Mouse (Mus musculus): ENCODE measurements around the gene Mon1b.

Mon1b gene

GRCm38 (mm10) chr8:113634670-113635591 lies at the start of gene Mon1b:
Gene Mon1b, plus strand, starts transcription at chr8:113635587.
- peak; percentile 95 for DNase-seq (ENCODE audit: low spot score)

- no peak for DNase-seq (ENCODE audit: low spot score)
Measured at GRCm38 (mm10) chr8:113598401-113598800, 37.0 kb upstream of the Mon1b start.

- peak; percentile 78 for DNase-seq (ENCODE audit: low spot score)
Measured at GRCm38 (mm10) chr8:113632634-113633033, 2.8 kb upstream of the Mon1b start.

GRCm38 (mm10) chr8:113634161-113634560 lies 1.2 kb upstream of the Mon1b start:
- DNase-seq (ENCODE audit: low spot score), result no peak

- DNase-seq (ENCODE audit: low spot score), result peak; percentile 90
Measured at GRCm38 (mm10) chr8:113635592-113636279, 349 bp downstream of the Mon1b start.

DNA sequence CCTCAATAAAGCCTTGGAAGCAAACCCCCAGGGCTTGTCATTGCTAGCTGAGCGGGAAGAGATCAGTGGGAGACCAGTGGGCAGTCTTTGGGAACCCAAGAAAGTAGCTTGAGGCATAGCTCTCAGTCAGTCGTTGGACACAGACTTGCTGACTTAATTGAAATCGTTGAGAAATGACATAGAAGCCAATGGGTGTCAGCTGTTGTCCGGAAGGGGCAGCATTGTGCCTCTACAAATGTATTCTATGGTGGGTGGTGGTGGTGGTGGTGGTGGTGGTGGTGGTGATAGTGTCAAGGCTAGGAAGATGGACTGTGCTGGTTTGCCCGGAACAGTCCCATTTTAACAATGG lies 867 bp downstream of the Mon1b start:
- no peak for DNase-seq (ENCODE audit: low spot score)

- DNase-seq (ENCODE audit: low spot score), result no peak
Measured at GRCm38 (mm10) chr8:113640357-113640756, 5.0 kb downstream of the Mon1b start.

DNA sequence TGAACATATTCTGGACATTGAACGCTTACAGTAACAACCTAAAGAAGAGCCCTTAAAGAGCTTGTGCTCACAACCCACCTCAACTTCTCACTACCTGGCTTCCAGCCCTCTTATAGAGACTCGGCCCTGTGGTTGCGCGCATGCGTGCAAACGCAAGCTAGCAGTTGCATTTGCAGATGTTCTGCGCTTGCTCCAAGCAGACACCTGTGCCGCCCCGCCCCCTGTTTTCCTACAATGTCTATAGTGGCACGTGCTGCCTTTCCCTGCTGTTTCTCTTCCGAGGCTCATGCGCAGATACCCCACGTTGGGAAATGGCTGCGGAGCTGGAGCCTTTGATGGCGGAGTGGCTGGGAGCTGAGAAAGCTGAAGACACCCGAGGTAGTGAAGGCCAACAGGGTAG lies 7.5 kb downstream of the Mon1b start, which contains the start of gene Syce1l:
Gene Syce1l (plus strand): TSS at position 288 of the 400 bp plus-strand sequence.
- DNase-seq (ENCODE audit: low spot score), result no peak

DNA sequence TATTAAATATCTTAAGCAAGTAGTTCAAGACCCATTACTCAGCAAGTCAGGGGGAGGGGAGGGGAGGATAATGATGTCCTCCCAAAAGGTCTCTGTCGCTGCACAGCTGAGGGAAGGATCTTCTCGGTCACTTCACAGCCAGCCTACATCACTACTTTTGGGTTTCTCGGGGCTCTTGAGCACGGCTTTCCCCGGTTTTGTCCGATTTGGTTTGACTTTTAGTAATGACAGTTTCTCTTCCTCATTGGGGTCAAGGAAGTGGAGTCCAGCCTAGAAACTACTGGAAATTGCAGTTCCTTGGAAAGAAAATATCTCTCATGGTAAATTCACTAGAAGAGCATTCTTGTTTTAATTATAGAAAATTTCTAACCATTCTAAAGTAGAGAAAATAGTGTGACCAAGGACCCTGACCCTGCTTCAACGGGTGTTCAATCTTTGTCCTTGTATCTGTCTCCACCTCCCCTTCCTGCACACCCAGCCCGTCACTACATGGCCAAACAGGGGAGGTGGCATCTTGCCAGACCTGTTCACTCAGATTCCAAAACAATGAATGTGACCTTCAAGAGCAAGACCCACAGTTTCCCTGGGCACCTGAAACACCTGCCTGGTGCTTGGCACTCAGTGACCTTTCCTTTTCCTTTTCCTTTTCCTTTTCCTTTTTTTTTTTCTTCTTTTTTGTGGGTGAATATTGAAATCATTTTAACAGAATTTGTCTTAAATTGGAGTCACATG lies 8.3 kb downstream of the Mon1b start:
- DNase-seq (ENCODE audit: low spot score), result no peak

DNA sequence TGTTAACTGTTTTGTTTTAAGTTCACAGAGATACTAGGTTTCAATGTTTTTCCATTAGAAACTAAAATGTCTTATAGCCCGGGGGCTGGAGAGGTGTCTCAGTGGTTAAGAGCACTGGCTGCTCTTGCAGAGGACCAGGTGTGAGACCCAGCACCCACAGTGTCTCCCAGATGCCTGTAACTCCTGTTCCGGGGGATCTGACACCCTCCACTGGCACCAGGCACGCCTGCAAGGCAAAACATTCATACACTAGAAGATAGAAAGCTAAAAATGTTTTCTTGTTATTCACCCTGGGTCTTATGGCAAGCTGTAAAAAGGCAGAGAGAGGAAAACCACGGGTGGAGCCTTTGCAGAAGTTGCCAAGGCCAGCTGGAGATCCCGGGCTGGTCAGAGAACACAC lies 9.8 kb downstream of the Mon1b start:
- DNase-seq (ENCODE audit: low spot score), result no peak

DNA sequence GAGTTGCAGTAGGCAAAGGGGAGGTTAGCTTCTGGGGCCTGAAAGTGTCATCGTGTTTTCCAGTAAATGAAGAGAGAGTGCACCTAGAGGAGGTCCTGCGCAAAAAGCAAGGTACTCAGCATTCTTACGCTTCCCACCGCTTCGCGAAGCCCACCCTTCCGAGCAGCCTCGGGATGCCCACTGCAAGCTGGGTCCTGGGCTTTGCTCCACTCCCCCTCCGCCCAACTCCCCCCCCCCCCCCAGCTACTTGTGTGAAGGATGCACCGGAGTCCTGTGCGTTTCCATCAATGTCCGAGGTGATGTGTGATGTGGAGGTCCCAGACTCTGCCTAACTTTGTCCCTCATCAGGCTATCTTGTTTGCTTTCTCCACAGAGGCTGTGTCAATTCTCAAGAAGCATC lies 17.1 kb downstream of the Mon1b start:
- no peak for DNase-seq (ENCODE audit: low spot score)

- DNase-seq (ENCODE audit: low spot score), result no peak
Measured at GRCm38 (mm10) chr8:113653151-113653550, 17.8 kb downstream of the Mon1b start.

DNA sequence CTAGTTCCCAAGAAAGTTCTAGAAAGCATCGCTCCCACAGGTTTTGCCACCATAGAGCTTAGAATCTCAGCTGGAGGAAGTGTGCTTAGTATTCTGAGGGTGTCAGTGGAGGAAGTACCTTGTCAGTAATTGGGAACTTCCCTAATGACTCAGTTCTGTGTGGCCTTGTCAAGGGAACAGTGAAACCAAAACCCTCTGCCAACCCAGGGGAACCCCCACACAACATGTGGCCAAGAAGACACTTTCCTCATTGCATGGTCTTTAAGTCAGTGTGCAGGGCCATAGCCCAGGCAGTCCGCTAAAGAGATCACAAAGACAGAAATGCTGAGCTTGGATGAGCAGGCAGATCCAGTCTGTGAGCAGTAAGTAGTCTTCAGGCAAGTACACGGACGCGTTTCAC lies 20.8 kb downstream of the Mon1b start:
- DNase-seq (ENCODE audit: low spot score), result no peak

GRCm38 (mm10) chr8:113656681-113657298 lies 21.4 kb downstream of the Mon1b start:
- DNase-seq (ENCODE audit: low spot score), result no peak

DNA sequence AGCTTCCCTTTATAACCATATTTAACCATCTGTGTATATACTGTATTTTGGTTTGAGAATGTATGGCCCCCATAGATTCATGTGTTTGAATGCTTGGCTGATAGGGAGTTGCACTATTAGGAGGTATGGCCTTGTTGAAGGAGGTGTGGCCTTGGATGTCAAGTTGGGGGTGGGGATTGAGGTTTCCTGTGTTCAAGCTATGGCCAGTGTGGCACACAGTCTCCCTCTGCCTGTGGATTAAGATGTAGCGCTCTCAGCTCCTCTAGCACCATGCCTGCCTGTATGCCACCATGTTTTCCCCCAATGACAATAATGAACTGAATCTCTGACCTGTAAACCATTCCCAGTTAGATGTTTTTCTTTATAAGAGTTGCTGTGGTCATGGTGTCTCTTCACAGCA lies 24.7 kb downstream of the Mon1b start:
- DNase-seq (ENCODE audit: low spot score), result no peak

- peak; percentile 93 for DNase-seq (ENCODE audit: low spot score)
Measured at GRCm38 (mm10) chr8:113664544-113664943, 29.2 kb downstream of the Mon1b start.

- DNase-seq (ENCODE audit: low spot score), result peak; percentile 34
Measured at GRCm38 (mm10) chr8:113665036-113665435, 29.6 kb downstream of the Mon1b start.

DNA sequence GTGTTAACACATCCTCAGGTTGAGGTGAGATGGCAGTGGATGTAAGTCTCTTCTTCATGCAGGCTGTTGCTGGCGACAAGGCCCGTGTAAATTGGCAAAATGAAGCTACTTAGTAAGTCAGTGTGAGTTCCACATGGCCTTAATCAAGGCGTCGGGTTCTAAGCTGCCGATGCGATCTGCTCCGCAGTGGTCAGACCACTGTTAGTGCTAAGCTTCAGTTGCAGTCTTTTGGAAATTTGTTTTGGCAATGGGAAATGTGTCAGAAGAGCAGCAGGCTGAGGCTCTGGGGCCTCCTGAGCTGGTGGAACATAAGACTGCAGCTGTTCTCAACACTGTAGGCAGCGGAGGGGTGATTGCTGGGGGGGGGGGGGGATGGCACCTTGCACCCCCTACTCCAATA lies 30.6 kb downstream of the Mon1b start:
- DNase-seq (ENCODE audit: low spot score), result no peak

- no peak for DNase-seq (ENCODE audit: low spot score)
Measured at GRCm38 (mm10) chr8:113666714-113667432, 31.5 kb downstream of the Mon1b start.

DNA sequence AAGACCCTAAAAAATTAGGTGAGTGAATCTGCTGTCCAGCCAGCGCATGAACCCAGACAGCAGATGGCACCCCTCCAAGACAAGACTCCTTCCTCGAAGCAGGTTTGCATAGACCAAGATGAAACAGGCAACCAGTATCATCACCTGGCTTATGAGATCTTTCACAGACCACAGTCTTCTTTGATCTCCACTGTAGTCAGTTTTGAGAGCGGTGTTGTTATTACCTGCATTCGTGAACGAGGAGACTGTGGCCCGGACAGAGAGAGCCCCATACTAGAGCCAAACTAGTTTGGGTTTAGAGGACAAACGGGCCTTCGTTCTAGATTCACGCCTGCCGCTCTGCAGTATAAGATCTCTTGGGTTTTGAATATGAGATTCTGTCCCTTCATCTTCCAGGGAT lies 34.5 kb downstream of the Mon1b start:
- no peak for DNase-seq (ENCODE audit: low spot score)

- DNase-seq (ENCODE audit: low spot score), result no peak
Measured at GRCm38 (mm10) chr8:113672599-113673255, 37.3 kb downstream of the Mon1b start.

Data from embryo, embryonic 10 days (tissue).